Mouse (Mus musculus) forebrain, embryonic 13.5 days (tissue): Measurements from ENCODE around the gene Ncapg. TPM values are rescaled to one million over a fixed set of nuclear protein-coding genes. Genes with fewer than 3 reads are reported as not detected.
A peak's percentile ranks its signal among the peaks of the same experiment; 100 is the strongest.

Source experiments
- ATAC-seq: fragments of 200-750 bp; cut with Nextera tagmentation; 2 replicates; pipeline ENCODE4 v1.8.0; 2017
- H3K27ac ChIP-seq: fragments of 300-500 bp; sonication (generic); 2 replicates; pipeline ENCODE4 v1.5.1; 2015; ENCODE audit warnings: inconsistent platforms, mild to moderate bottlenecking, moderate library complexity
- H3K27me3 ChIP-seq: fragments of 300-500 bp; sonication (generic); 2 replicates; pipeline ENCODE4 v1.6.1; 2015; ENCODE audit warnings: mild to moderate bottlenecking, inconsistent platforms
- H3K36me3 ChIP-seq: fragments of 300-500 bp; sonication (generic); 2 replicates; pipeline ENCODE4 v1.6.1; 2015; ENCODE audit warnings: mild to moderate bottlenecking, inconsistent platforms; ENCODE audit not compliant: poor library complexity, severe bottlenecking
- H3K4me1 ChIP-seq: fragments of 300-500 bp; sonication (generic); 2 replicates; pipeline ENCODE4 v1.6.1; 2015; ENCODE audit warnings: inconsistent platforms
- H3K4me2 ChIP-seq: fragments of 300-500 bp; sonication (generic); 2 replicates; pipeline ENCODE4 v1.6.1; 2015; ENCODE audit warnings: inconsistent platforms, mild to moderate bottlenecking, moderate library complexity
- H3K4me3 ChIP-seq: fragments of 300-500 bp; sonication (generic); 2 replicates; pipeline ENCODE4 v1.5.1; 2015; ENCODE audit warnings: mild to moderate bottlenecking, inconsistent platforms
- H3K9ac ChIP-seq: fragments of 300-500 bp; sonication (generic); 2 replicates; pipeline ENCODE4 v1.6.1; 2015; ENCODE audit warnings: mild to moderate bottlenecking, inconsistent platforms
- H3K9me3 ChIP-seq: fragments of 300-500 bp; sonication (generic); replicated peaks from 2 replicates; pipeline ENCODE4 v1.6.1; 2016; ENCODE audit warnings: inconsistent platforms
- WGBS: fragments of 180-500 bp; shearing (Covaris S2); methylation state at CpG from one replicate; pipeline ENCODE4 v1.1.7; 2015; 5-methylcytosine and 5-hydroxymethylcytosine counted together
- polyA plus RNA-seq: library from polyadenylated mRNA; unstranded; fragments of >200 nt; fragmentation: Nextera tagmentation; extraction: Ambion mirVana; gene quantifications from 2 replicates; pipeline ENCODE4 v1.2.1, GENCODE M21; 2015

Gene Ncapg
- polyA plus RNA-seq, 1 experiment from 2014 or later, result 54.1 TPM

DNA sequence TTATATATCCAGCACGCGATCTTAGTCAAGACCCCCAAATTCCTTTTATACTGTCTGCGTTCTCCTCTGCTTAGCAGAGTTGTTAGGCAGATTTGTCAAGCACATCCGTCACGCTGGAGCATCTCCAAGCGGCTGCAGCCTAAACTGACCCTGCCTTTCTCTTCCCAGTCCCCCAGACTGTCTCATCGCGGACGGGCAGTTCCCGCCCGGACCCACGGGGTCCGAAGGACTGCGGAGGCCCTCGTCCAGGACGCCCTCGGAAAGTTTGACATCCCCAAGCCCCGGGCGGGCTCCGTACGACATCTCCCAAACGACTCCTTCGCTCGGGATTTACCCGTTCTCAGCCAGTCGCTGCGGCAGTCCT lies 503 bp upstream of the Ncapg start:
- Histone ChIP-seq H3K27me3 (no peaks in the 10 kb centered on the region), H3K4me1 (peaks cover 21% of the 10 kb centered on the region), H3K4me2 (peak overlapping the region; percentile 88), H3K9ac (peak overlapping the region; percentile 72), H3K27ac (peak overlapping the region; percentile 74), H3K4me3 (peak overlapping the region; percentile 84), H3K9me3 (no peaks in the 10 kb centered on the region), H3K36me3 (no peaks in the 10 kb centered on the region)
- ATAC-seq, result no peak
- whole genome bisulfite sequencing, result under 1% methylated on average over 27 of the region's 27 CpGs

DNA sequence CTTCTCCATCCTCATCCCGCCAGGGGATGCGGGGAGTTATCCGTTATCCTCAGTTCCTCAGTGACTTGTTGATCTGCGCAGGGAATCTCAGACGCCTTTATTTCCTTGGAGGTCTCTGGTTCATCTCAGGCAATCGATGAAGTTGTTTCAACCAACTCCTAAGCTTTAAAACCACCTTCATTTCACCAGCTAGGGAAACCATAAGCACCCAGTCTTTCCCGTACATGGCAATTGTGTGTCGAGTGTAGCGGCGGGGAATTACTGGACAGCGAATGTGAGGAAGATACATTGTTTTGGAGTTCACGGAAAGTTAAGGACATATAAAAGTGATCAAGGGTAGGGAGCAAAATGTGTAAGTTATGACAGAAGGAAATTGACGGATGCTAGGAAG lies 556 bp downstream of the Ncapg start:
- peak overlapping the region; percentile 82 for H3K9ac ChIP-seq
- under 1% methylated on average over 13 of the region's 13 CpGs for WGBS
- H3K9me3 ChIP-seq, result no peaks in the 10 kb centered on the region
- H3K36me3 ChIP-seq, result peaks cover 7% of the 10 kb centered on the region; the same call in 1 of the 2 replicates
- peak overlapping the region; percentile 84 for H3K4me3 ChIP-seq
- peak overlapping the region; percentile 83 for H3K27ac ChIP-seq
- H3K4me2 ChIP-seq, result peak overlapping the region; percentile 88
- ATAC-seq, result no peak
- H3K27me3 ChIP-seq, result no peaks in the 10 kb centered on the region
- H3K4me1 ChIP-seq, result peaks cover 21% of the 10 kb centered on the region

DNA sequence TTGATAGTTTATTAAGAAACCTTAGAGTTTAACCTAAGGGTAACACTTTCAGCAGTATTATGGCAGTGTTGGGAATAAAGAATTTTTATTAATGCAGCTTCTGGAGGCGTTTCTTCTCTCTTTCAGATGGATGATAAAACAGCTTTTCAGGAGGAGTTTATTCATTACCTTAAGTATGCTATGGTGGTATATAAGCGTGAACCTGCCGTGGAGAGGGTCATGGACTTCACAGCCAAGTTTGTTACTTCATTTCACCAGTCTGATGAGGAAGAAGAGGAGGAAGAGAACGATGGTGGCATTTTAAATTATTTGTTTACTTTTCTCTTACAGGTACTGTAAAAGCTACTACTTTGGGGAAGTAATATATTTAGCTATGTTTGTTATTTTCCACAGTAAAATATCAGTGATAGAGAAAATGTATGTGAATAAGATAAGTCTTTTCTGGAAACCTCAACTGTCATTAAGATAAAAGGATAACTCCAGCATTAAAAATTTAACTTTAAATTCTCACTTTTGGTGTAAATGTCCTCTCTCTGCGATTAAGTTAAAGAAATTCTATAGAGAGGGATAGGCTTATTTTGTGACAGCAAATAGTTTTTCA lies 1.3 kb downstream of the Ncapg start:
- H3K36me3 ChIP-seq, result peaks cover 8% of the 10 kb centered on the region; the same call in 1 of the 2 replicates

DNA sequence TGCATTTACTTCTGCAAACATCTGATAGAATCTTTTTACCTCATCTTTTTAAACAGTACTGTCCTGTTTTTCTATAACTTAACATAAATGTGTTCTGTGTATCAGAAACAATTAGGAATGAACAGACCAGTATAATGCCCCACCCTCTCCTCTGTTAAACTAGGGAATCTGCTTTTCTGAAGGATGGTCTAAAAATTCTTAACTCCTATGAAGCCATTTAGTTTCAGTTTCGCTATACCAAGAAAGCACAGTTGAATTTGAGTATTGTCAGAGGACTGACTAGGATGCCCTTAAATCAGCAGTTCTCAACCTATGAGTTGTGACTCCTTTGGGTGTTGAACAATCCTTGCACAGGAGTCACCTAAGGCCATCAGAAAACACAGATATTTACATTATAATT lies 5.3 kb downstream of the Ncapg start:
- Histone ChIP-seq H3K27ac (no peak overlapping the region), H3K27me3 (no peaks in the 10 kb centered on the region), H3K36me3 (peaks cover 21% of the 10 kb centered on the region; the same call in 1 of the 2 replicates), H3K4me3 (no peak overlapping the region), H3K9me3 (no peaks in the 10 kb centered on the region), H3K4me2 (no peak overlapping the region), H3K9ac (no peak overlapping the region), H3K4me1 (peaks cover 15% of the 10 kb centered on the region)
- 93% methylated on average over 1 of the region's 1 CpGs for WGBS
- no peak for ATAC-seq

More for the DNA sequence above, 1.3 kb downstream of the Ncapg start:
- no peak for ATAC-seq
- Histone ChIP-seq H3K27ac (no peak overlapping the region), H3K9me3 (no peaks in the 10 kb centered on the region), H3K27me3 (no peaks in the 10 kb centered on the region), H3K4me1 (peaks cover 21% of the 10 kb centered on the region), H3K9ac (peak overlapping the region; percentile 82), H3K4me3 (peak overlapping the region; percentile 84), H3K4me2 (peak overlapping the region; percentile 88)
- 51% methylated on average over 5 of the region's 5 CpGs for WGBS

DNA sequence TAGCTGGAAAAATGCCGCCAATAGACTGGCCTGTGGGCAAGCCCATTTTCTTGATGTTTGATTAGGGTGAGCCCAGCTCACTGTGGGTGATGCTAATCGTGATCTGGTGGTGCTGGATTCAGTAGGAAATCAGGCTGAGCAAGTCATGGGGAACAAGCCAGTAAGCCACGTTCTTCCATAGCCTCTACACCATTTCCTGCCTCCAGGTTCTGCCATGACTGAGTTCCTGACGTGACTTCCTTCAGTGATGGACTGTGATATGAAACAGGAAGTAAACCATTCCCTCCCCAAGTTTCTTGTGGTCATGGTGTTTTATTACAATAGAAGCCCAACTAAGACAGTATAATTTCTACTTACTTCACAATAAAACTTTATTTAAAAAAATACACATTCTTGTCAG lies 7.9 kb downstream of the Ncapg start:
- Histone ChIP-seq H3K4me2 (no peak overlapping the region), H3K9me3 (no peaks in the 10 kb centered on the region), H3K9ac (no peak overlapping the region), H3K4me3 (no peak overlapping the region), H3K27ac (no peak overlapping the region), H3K36me3 (peaks cover 29% of the 10 kb centered on the region), H3K27me3 (no peaks in the 10 kb centered on the region), H3K4me1 (0 out of 2 replicates have a peak, but pooled peaks cover under 1% of the 10 kb centered on the region)
- 89% methylated on average over 4 of the region's 4 CpGs for WGBS
- no peak for ATAC-seq

DNA sequence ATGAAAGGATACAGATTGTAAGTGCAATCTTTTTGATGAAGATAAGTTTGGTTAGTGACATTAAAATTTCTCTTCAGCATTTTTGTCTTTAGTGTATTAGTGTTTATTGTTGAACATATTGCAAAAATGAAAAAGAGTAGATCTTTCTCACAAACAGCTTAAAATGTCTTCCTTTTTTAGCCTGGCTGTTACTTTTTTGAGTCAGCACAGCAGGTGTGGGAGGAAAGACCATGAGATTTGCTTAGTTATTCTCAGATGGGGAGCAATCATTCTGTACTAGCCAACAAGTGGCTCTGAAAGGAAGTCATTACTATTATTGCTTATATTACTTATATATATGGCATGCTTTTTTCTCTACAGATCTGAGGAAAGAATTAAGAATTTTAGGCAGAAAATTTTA lies 10.2 kb downstream of the Ncapg start:
- Histone ChIP-seq H3K9ac (no peak overlapping the region), H3K9me3 (no peaks in the 10 kb centered on the region), H3K4me1 (no peaks in the 10 kb centered on the region), H3K27me3 (no peaks in the 10 kb centered on the region), H3K27ac (no peak overlapping the region), H3K4me2 (no peak overlapping the region), H3K36me3 (peaks cover 38% of the 10 kb centered on the region), H3K4me3 (no peak overlapping the region)
- no peak for ATAC-seq

DNA sequence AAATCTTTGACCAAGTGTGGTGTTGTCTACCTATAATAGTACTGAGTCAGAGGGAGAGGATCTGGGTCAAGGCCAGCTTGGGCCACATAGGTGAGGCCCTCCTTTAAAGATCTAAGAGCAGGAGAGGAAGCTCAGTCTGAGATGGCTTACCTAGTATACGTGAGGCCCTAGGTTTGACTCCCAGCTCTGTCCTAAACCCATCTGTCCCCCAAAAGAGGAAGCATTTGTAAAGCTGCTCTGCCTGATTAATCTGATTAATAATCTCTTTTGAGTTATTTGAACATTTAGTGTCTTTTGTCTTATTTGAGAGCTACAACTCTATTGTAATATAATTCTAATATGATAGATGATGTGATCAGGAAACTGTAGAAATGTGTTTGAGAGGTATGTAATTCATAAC lies 13.7 kb downstream of the Ncapg start:
- H3K9me3 ChIP-seq, result no peaks in the 10 kb centered on the region
- H3K27me3 ChIP-seq, result no peaks in the 10 kb centered on the region
- no peak overlapping the region for H3K4me3 ChIP-seq
- H3K4me1 ChIP-seq, result no peaks in the 10 kb centered on the region
- H3K4me2 ChIP-seq, result no peak overlapping the region
- H3K27ac ChIP-seq, result no peak overlapping the region
- ATAC-seq, result no peak
- H3K9ac ChIP-seq, result no peak overlapping the region
- H3K36me3 ChIP-seq, result peaks cover 31% of the 10 kb centered on the region
- 100% methylated on average over 1 of the region's 1 CpGs for WGBS

DNA sequence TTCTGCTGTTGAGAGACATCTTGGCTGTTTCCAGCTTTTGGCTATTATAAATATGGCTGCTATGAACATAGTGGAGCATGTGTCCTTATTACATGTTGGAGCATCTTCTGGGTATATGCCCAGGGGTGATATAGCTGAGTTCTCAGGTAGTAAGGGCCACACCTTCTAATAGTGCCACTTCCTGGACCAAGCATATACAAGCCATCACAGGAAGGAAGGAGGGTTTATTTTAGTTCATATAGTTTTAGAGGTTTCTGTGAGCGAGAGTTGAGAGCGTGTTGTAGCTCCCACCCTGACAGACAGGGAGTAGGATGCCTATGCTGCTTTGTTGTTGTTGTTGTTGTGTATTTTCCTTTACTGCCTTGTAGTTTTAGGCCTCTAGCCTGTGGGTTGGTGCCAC lies 15.5 kb downstream of the Ncapg start:
- Histone ChIP-seq H3K4me2 (no peak overlapping the region), H3K36me3 (peaks cover 34% of the 10 kb centered on the region), H3K9ac (no peak overlapping the region), H3K4me3 (no peak overlapping the region), H3K9me3 (no peaks in the 10 kb centered on the region), H3K27ac (no peak overlapping the region), H3K27me3 (no peaks in the 10 kb centered on the region), H3K4me1 (no peaks in the 10 kb centered on the region)
- 90% methylated on average over 2 of the region's 2 CpGs for WGBS
- no peak for ATAC-seq

DNA sequence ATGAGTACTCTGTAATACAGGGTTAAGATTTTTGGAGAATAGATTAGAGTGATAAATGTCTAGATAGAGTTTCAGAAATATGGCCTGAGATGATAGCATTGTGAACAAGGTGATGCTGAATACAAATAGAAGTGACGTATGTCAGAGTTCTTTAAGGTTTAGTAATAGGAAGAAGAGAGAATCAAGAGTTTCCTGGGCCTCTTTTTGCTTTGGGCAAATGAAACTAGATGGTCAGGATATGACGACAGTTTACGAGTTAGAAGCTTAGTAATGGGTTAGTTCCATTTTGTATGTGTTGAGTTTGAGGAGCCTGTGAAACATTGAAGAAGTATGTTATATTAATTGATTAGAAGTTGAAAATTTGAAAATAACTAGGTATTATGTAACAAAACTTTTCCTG lies 16.5 kb downstream of the Ncapg start:
- Histone ChIP-seq H3K9ac (no peak overlapping the region), H3K36me3 (peaks cover 29% of the 10 kb centered on the region), H3K9me3 (no peaks in the 10 kb centered on the region), H3K4me3 (no peak overlapping the region), H3K4me2 (no peak overlapping the region), H3K4me1 (no peaks in the 10 kb centered on the region), H3K27ac (no peak overlapping the region), H3K27me3 (no peaks in the 10 kb centered on the region)
- 95% methylated on average over 3 of the region's 3 CpGs for WGBS
- no peak for ATAC-seq

DNA sequence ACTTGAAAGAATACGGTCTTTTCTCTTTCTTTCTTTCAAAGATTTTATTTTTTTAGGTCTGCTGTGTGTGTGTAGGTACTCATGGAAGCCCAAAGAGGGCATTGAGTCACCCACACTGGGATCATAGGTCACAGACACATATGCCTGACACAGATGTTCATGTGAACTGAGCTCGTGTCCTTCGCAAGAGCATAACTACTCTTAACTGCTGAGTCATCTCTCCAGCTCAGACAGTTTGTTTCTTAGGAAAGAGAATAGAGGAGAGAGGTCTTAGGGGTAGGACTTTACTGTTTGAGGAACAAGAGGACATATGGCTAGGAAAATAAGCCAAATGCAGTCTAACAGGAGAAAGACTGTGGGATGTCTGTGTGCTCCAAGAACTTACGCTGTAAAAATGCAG lies 19.4 kb downstream of the Ncapg start:
- Histone ChIP-seq H3K36me3 (peaks cover 19% of the 10 kb centered on the region), H3K4me3 (no peak overlapping the region), H3K27me3 (no peaks in the 10 kb centered on the region), H3K4me1 (no peaks in the 10 kb centered on the region), H3K9me3 (no peaks in the 10 kb centered on the region), H3K27ac (no peak overlapping the region), H3K4me2 (no peak overlapping the region), H3K9ac (no peak overlapping the region)
- WGBS, result 89% methylated on average over 4 of the region's 4 CpGs
- no peak for ATAC-seq

DNA sequence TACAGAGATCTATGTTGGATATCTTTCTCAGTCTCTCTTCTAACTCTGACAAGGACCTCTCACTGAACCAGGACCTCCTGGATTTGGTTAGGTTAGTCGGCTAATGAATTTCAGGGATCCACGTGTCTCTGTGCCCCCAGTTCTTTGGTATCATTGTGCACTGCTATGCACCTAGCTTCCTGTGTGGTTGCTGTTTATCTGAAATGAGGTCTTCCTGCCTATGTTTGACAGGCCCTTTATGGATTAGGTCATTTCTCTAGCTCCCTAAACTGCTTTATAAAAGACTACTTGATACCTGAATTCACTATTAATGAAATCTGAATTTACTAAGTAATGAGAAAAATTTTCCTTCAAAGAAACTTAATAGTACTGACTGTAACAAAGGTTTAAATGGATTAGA lies 21.1 kb downstream of the Ncapg start:
- WGBS, result 72% methylated on average over 2 of the region's 2 CpGs
- Histone ChIP-seq H3K4me3 (no peak overlapping the region), H3K9me3 (no peaks in the 10 kb centered on the region), H3K4me2 (no peak overlapping the region), H3K27me3 (no peaks in the 10 kb centered on the region), H3K4me1 (no peaks in the 10 kb centered on the region), H3K27ac (no peak overlapping the region), H3K9ac (no peak overlapping the region), H3K36me3 (peaks cover 12% of the 10 kb centered on the region)
- no peak for ATAC-seq

DNA sequence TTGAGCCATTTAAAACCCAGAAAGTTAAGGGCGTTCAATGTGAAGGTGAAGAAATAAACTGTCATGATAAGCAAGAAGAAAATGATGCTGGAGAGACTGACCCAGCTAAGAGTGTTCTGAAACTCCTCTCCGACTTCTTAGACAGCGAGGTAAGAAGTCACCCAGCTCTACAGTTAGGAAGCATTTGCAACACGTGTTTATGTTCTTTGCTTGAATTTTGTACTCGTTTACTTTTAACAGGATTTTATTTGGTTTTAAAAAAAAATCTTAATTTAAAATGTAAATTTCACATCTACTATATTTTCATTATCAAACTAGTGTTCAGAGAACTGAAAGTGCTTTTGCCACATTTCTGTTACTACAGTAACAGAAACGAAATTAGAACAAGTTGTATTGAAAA lies 22.0 kb downstream of the Ncapg start:
- Histone ChIP-seq H3K36me3 (peaks cover 10% of the 10 kb centered on the region), H3K4me2 (no peak overlapping the region), H3K27ac (no peak overlapping the region), H3K27me3 (no peaks in the 10 kb centered on the region), H3K9ac (no peak overlapping the region), H3K4me3 (no peak overlapping the region), H3K9me3 (no peaks in the 10 kb centered on the region), H3K4me1 (no peaks in the 10 kb centered on the region)
- no peak for ATAC-seq
- 90% methylated on average over 6 of the region's 6 CpGs for WGBS

DNA sequence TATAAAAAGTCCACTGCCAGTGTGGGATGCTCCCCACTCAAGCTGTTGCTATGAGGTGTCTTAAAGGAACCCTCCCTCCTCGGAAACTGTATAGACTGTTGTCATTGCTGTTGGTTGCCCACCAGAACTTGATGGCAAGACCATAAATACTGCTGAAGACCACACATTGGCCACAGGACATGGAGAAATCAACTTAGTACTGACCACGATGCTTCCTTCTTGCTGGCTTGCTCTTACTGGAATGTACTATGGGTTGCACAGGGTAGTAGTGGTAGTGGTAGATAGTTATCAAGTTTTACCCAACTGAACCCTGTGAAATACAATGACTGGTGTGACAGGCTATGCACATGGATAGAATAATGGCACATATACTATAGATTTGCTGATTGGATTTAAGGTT lies 37.1 kb downstream of the Ncapg start:
- no peaks in the 10 kb centered on the region for H3K27me3 ChIP-seq
- H3K9ac ChIP-seq, result no peak overlapping the region
- 96% methylated on average over 2 of the region's 2 CpGs for WGBS

More for the DNA sequence above, 37.1 kb downstream of the Ncapg start:
- Histone ChIP-seq H3K4me1 (no peaks in the 10 kb centered on the region), H3K4me2 (no peak overlapping the region), H3K4me3 (no peak overlapping the region), H3K27ac (no peak overlapping the region), H3K36me3 (peaks cover 25% of the 10 kb centered on the region; the same call in 1 of the 2 replicates), H3K9me3 (no peaks in the 10 kb centered on the region)
- ATAC-seq, result no peak
